Mouse (Mus musculus) NIH3T3 (cell line): ENCODE measurements at regions not wholly inside any gene's neighbourhood (a gene's known extent, or its start where the extent isn't known, plus 50 kb on each side); places are given as distances from the start of the nearest gene placed in this dataset.

Source experiments
- DNase-seq: peaks from one replicate; pipeline ENCODE4 v3.0.0-alpha.2; 2012; ENCODE audit warnings: low read depth

GRCm38 (mm10) chr10:19412926-19413325 is 56.6 kb downstream of the Olig3 start:
- DNase-seq: no peak

- no peak for DNase-seq
Observed at GRCm38 (mm10) chr10:19413935-19414334, 57.6 kb downstream of the Olig3 start.

GRCm38 (mm10) chr10:19414834-19415233 is 58.5 kb downstream of the Olig3 start:
- no peak for DNase-seq

- no peak for DNase-seq
Observed at GRCm38 (mm10) chr10:19424030-19424429, 67.7 kb downstream of the Olig3 start.

- no peak for DNase-seq
Observed at GRCm38 (mm10) chr10:19424961-19425360, 68.6 kb downstream of the Olig3 start.

GRCm38 (mm10) chr10:19426835-19427234 is 70.5 kb downstream of the Olig3 start:
- DNase-seq: no peak

- DNase-seq: no peak
Observed at GRCm38 (mm10) chr10:19432515-19432914, 76.2 kb downstream of the Olig3 start.

- DNase-seq: no peak
Observed at GRCm38 (mm10) chr10:19434661-19435060, 78.3 kb downstream of the Olig3 start.

- DNase-seq: no peak
Observed at GRCm38 (mm10) chr10:19441807-19442206, 85.5 kb downstream of the Olig3 start.

GRCm38 (mm10) chr10:19443516-19443915 is 87.2 kb downstream of the Olig3 start:
- no peak for DNase-seq

GRCm38 (mm10) chr10:19448838-19449559 is 92.7 kb downstream of the Olig3 start:
- no peak for DNase-seq

GRCm38 (mm10) chr10:19459053-19459452 is 102.7 kb downstream of the Olig3 start:
- no peak for DNase-seq

GRCm38 (mm10) chr10:19459709-19460108 is 103.4 kb downstream of the Olig3 start:
- no peak for DNase-seq

GRCm38 (mm10) chr10:19460164-19460563 is 103.8 kb downstream of the Olig3 start:
- DNase-seq: no peak

GRCm38 (mm10) chr10:19463800-19464199 is 107.5 kb downstream of the Olig3 start:
- DNase-seq: no peak

GRCm38 (mm10) chr10:19464504-19464903 is 108.2 kb downstream of the Olig3 start:
- no peak for DNase-seq

GRCm38 (mm10) chr10:19471349-19472040 is 115.2 kb downstream of the Olig3 start:
- DNase-seq: no peak

- DNase-seq: no peak
Observed at GRCm38 (mm10) chr10:19472066-19472465, 115.7 kb downstream of the Olig3 start.

- DNase-seq: no peak
Observed at GRCm38 (mm10) chr10:19472949-19473535, 116.7 kb downstream of the Olig3 start.

GRCm38 (mm10) chr10:19485537-19486135 is 106.1 kb upstream of the Ifngr1 start:
- DNase-seq: no peak

GRCm38 (mm10) chr10:19490500-19490899 is 101.2 kb upstream of the Ifngr1 start:
- no peak for DNase-seq

- DNase-seq: peak; percentile 78
Observed at GRCm38 (mm10) chr10:19491513-19492380, 100.0 kb upstream of the Ifngr1 start.
